Mouse (Mus musculus): ENCODE results near the gene Naa80.

DNA sequence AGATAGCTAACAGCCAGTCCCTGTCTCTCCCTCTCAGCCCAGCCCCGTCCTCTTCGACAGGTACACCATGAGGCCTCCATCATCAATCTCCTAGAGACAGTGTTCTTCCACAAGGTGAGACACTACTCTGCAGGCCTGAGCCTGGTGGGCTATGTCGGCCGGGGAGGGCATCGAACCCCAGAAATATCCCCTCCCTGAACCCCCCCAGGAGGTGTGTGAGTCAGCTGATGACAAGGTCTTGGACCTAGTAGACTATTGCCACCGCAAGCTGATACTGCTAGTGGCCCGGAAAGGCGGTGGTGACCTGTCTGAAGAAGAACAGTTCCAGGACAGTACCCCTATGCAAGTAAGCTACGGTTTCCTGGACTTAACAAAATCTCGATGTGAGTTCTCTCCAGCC, 29.9 kb upstream of the Naa80 start:
- no peak for TF ChIP-seq POLR2A (IDR thresholded peaks at IDR 0.05; ENCODE audit: borderline replicate concordance, low read depth, low read length)
- no peak for TF ChIP-seq CTCF (IDR thresholded peaks at IDR 0.05; ENCODE audit: low read depth, low read length)

All from bone marrow macrophage, adult 2 months (primary cell).